Mouse (Mus musculus) liver, adult 2 months (tissue): ENCODE results near the gene Krt83.

Experiments
- CTCF ChIP-seq: fragments of 200-500 bp; IDR thresholded peaks from 2 replicates; pipeline ENCODE4 v1.5.1; 2011; ENCODE audit warnings: low read depth, low read length, control low read depth
- POLR2A ChIP-seq: fragments of 200-500 bp; IDR thresholded peaks from 2 replicates; pipeline ENCODE4 v1.6.1; 2011; ENCODE audit warnings: low read length, control low read depth; ENCODE audit not compliant: insufficient read depth; ENCODE audit errors: extremely low read depth

- TF ChIP-seq CTCF (no peak), POLR2A (no peak)
Observed at GRCm38 (mm10) chr15:101484939-101485338, 6.4 kb downstream of the Krt83 start.
